Mouse (Mus musculus) Patski (cell line): ENCODE data around the gene C1s2. TPM values are rescaled to one million over a fixed set of nuclear protein-coding genes. Genes with fewer than 3 reads are reported as not detected.
"Not testable (repeated sequence)": the region's sequence is repeated elsewhere in the genome, so short reads cannot be mapped to it uniquely, and the experiment has no call there.

Source experiments
- ATAC-seq: fragments of 100-300 bp; one replicate; pipeline ENCODE4 v1.8.0; 2021
- CTCF ChIA-PET: fragments of 350-600 bp; sonication (Branson Sonifier 250); formaldehyde crosslinking; loops from one replicate; lab custom pipeline; 2022; ENCODE audit warnings: inconsistent platforms; lab: Charles Lee
- POLR2A ChIA-PET: fragments of 350-600 bp; sonication (Branson Sonifier 250); formaldehyde crosslinking; loops from one replicate; lab custom pipeline; 2022; ENCODE audit warnings: antibody characterized with exemption, inconsistent platforms; lab: Charles Lee
- DNase-seq: peaks from one replicate; pipeline ENCODE4 v3.0.0-alpha.2; 2011; ENCODE audit warnings: low read depth, low spot score
- H3K27me3 ChIP-seq: fragments of 371-371 bp; one replicate; pipeline ENCODE4 v1.5.1; 2021
- CTCF ChIP-seq: fragments of 100-300 bp; IDR thresholded peaks from one replicate; pipeline ENCODE4 v1.5.1; 2021
- in situ Hi-C: fragments of 300-500 bp; cut with MboI; formaldehyde crosslinking; loops from 3 replicates; pipeline ENCODE4 v1.11.1; 2018; ENCODE audit warnings: low pct_unique_long_range_greater_than_20kb, mixed read lengths
- polyA plus RNA-seq: library from polyadenylated mRNA; unstranded; gene quantifications from one replicate; pipeline ENCODE4 v1.2.3, GENCODE M21; 2021

The C1s2 gene
- polyA plus RNA-seq, 1 experiment from 2014 or later, result 6.1 TPM

GRCm38 (mm10) chr6:124646394-124646793 lies 10.5 kb upstream of the C1s2 start:
- ChIA-PET POLR2A (no interaction called here), CTCF (no interaction called here)
- DNase-seq, result no peak
- in situ Hi-C loops, result loop anchor here (10.0 kb wide), 1 partner anchor 172 kb away; no protein-coding TSS in a partner anchor
- H3K27me3 ChIP-seq, result no peaks in the 10 kb centered on the region
- TF ChIP-seq CTCF, result no peak
- ATAC-seq, result no peak

- DNase-seq (no peak), ATAC-seq (no peak)
- H3K27me3 ChIP-seq, result peaks cover 3% of the 10 kb centered on the region
- in situ Hi-C loops, result loop anchor here (5.0 to 10.0 kb wide), 2 partner anchors 96 to 166 kb away; partner anchors contain the start of gene Ptpn6
- peak; percentile 90 for TF ChIP-seq CTCF
- CTCF ChIA-PET, result interaction anchor here (0.7 to 2.4 kb wide), 16 partner anchors 9 to 169 kb away, joined by 3 to 9 read pairs (median 4); partner anchors contain the start of genes Grcc10 and Lpcat3
- POLR2A ChIA-PET, result interaction anchor here (1.3 kb wide), 1 partner anchor 118 kb away, joined by 3 read pairs; no protein-coding TSS in a partner anchor
Measured at GRCm38 (mm10) chr6:124640997-124641396, 5.1 kb upstream of the C1s2 start.

GRCm38 (mm10) chr6:124640041-124640440 lies 4.2 kb upstream of the C1s2 start:
- TF ChIP-seq CTCF, result peak; percentile 28
- ChIA-PET POLR2A (no interaction called here), CTCF (interaction anchor here (0.8 to 2.3 kb wide), 3 partner anchors 60 to 168 kb away, joined by 3 to 6 read pairs (median 4); no protein-coding TSS in a partner anchor)
- in situ Hi-C loops, result loop anchor here (5.0 to 10.0 kb wide), 2 partner anchors 97 to 165 kb away; partner anchors contain the start of gene Ptpn6
- DNase-seq (no peak), ATAC-seq (no peak)
- H3K27me3 ChIP-seq, result peaks cover 3% of the 10 kb centered on the region

GRCm38 (mm10) chr6:124636858-124637460 lies 1.1 kb upstream of the C1s2 start:
- H3K27me3 ChIP-seq, POLR2A ChIA-PET, DNase-seq: not testable (repeated sequence)
- in situ Hi-C loops, result loop anchor here (10.0 kb wide), 1 partner anchor 102 kb away; no protein-coding TSS in a partner anchor
- peak; percentile 67 for ATAC-seq
- CTCF ChIA-PET, result interaction anchor here (1.1 to 1.3 kb wide), 3 partner anchors 17 to 164 kb away, joined by 3 read pairs; no protein-coding TSS in a partner anchor

- CTCF ChIA-PET, result no interaction called here
- in situ Hi-C loops, result loop anchor here (10.0 kb wide), 1 partner anchor 96 kb away; no protein-coding TSS in a partner anchor
- ATAC-seq, result no peak
- no peak for DNase-seq
- TF ChIP-seq CTCF, result no peak
- no peaks in the 10 kb centered on the region for H3K27me3 ChIP-seq
- POLR2A ChIA-PET, result no interaction called here
Measured at GRCm38 (mm10) chr6:124630763-124631162, 5.1 kb downstream of the C1s2 start.

GRCm38 (mm10) chr6:124626184-124626583 lies 9.7 kb downstream of the C1s2 start:
- POLR2A ChIA-PET, result not testable (repeated sequence)

GRCm38 (mm10) chr6:124625612-124626011 lies 10.3 kb downstream of the C1s2 start:
- TF ChIP-seq CTCF, result no peak
- DNase-seq, result no peak
- ChIA-PET POLR2A (no interaction called here), CTCF (no interaction called here)
- no peak for ATAC-seq
- H3K27me3 ChIP-seq, result no peaks in the 10 kb centered on the region
- in situ Hi-C loops, result no loop called here

More at GRCm38 (mm10) chr6:124626184-124626583, 9.7 kb downstream of the C1s2 start:
- ATAC-seq, in situ Hi-C loops, H3K27me3 ChIP-seq, DNase-seq, CTCF ChIA-PET: not testable (repeated sequence)

GRCm38 (mm10) chr6:124602031-124602430 lies 33.9 kb downstream of the C1s2 start:
- H3K27me3 ChIP-seq, result no peaks in the 10 kb centered on the region
- ChIA-PET CTCF (no interaction called here), POLR2A (no interaction called here)
- no peak for ATAC-seq
- no peak for DNase-seq
- TF ChIP-seq CTCF, result no peak
- in situ Hi-C loops, result no loop called here

GRCm38 (mm10) chr6:124593121-124593520 lies 42.8 kb downstream of the C1s2 start:
- TF ChIP-seq CTCF, result no peak
- DNase-seq, result no peak
- in situ Hi-C loops, result no loop called here
- ATAC-seq, result no peak
- CTCF ChIA-PET, result no interaction called here
- POLR2A ChIA-PET, result no interaction called here
- peaks cover 20% of the 10 kb centered on the region for H3K27me3 ChIP-seq

GRCm38 (mm10) chr6:124592186-124592700 lies 43.6 kb downstream of the C1s2 start:
- TF ChIP-seq CTCF, result no peak
- ChIA-PET POLR2A (no interaction called here), CTCF (no interaction called here)
- DNase-seq, result no peak
- H3K27me3 ChIP-seq, result peaks cover 22% of the 10 kb centered on the region
- in situ Hi-C loops, result no loop called here
- ATAC-seq, result no peak

- ATAC-seq, result no peak
- no peak for TF ChIP-seq CTCF
- no peak for DNase-seq
- in situ Hi-C loops, result no loop called here
- peaks cover 30% of the 10 kb centered on the region for H3K27me3 ChIP-seq
- ChIA-PET CTCF (no interaction called here), POLR2A (no interaction called here)
Measured at GRCm38 (mm10) chr6:124588771-124589170, 47.1 kb downstream of the C1s2 start.
